Mouse (Mus musculus): Measurements from ENCODE around the gene Gm1673. TPM values are rescaled to one million over a fixed set of nuclear protein-coding genes. Genes with fewer than 3 reads are reported as not detected.

Gm1673 gene
- polyA plus RNA-seq, 1 experiment: 4.3 TPM

DNA sequence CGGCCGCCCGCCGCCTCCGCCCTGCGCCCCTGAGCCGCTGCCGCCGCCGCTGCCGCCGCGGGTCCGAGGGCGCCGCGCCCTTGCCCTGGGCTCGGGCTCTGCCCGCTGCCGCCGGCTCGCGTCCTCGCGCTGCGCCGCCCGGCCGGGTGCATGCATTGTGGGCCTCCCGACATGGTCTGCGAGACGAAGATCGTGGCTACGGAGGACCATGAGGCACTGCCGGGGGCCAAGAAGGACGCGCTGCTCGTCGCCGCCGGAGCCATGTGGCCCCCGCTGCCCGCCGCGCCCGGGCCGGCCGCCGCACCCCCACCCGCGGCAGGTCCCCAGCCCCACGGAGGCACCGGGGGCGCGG is 13.4 kb downstream of the Gm1673 start:
- DNase-seq (ENCODE audit: low read depth, low spot score): no peak
- 2% methylated on average over 54 of the region's 55 CpGs for WGBS

DNA sequence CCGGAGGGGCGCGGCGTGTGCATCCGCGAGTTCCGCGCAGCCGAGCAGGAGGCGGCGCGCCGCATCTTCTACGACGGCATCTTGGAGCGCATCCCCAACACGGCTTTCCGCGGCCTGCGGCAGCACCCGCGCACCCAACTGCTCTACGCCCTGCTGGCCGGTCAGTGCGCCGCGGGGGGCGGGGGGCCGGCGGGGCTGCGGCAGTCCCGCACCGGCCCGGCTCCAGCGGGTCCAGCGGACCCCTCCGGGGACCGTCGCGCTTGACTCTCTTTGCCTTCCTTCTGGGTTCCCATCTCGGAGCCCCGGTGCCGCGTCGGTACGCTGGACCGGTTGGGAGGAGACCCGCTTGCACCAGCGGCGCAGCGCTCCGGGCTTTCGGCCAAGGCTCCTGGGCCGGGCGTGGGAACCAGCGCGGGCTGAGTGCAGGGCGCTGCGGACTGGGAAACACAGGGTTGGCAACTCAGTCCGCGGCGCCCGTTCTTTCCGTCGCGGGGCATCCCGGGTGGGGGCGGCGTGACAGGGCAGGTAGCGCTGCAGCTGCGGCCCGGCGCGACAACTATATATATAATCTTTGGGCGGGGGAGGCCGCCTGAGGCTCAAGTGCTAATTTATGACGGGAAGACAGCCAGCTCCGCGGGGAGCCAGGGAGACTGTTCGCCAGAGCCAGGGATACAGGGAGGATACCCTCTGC is 14.0 kb downstream of the Gm1673 start:
- 2% methylated on average over 80 of the region's 80 CpGs for WGBS

DNA sequence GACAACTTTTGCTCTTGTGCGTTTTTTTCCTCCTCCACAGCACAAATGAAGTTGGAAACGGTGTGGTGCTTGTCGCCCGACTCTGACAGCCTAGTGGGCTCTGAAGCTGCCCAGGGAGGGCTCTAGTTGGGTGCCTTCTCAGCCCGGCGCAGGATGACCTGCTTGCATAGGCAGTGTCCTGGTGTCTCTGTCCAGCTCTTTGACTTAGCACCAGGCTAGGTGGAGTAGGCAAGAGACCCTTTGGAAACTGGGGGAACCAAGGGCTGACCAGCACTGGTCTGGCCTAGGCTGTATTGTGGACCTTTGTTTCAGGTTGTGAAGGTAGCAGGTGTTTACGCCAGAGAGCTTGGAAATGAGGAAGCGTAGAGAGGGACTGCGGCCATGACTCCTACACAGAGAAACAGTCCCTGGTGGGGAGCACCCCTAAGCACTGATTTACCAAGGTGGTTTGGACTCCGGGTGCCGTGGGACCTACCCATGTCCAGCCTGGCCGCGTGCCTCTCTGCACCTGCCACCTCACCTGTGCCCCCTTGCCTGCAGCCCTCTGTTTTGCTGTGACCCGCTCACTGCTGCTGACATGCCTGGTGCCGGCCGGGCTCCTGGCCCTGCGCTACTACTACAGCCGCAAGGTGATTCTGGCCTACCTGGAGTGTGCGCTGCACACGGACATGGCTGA is 14.7 kb downstream of the Gm1673 start:
- DNase-seq (ENCODE audit: low read depth, low spot score): no peak
- WGBS: 74% methylated on average over 20 of the region's 20 CpGs

More for the DNA sequence above, 14.0 kb downstream of the Gm1673 start:
- DNase-seq (ENCODE audit: low read depth, low spot score): no peak

DNA sequence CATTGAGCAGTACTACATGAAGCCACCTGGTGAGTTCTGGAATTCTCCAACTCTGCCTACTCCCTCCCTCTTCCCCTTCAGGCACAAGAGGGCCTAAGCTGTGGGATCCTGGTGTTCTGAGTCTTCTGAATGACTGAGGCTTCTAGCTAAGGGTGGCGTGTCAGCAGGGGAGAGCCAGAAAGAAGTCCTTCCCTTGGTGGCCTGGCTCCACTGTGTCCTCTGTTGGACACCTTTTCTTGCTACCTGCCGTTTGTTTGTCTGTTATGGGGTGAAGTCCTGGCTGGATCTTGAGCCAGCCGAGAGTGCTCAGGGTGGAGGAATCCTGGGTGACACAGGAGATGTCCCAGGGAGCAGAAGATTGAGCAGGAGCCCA is 15.3 kb downstream of the Gm1673 start:
- no peak for DNase-seq (ENCODE audit: low read depth, low spot score)
- 92% methylated on average over 3 of the region's 3 CpGs for WGBS

DNA sequence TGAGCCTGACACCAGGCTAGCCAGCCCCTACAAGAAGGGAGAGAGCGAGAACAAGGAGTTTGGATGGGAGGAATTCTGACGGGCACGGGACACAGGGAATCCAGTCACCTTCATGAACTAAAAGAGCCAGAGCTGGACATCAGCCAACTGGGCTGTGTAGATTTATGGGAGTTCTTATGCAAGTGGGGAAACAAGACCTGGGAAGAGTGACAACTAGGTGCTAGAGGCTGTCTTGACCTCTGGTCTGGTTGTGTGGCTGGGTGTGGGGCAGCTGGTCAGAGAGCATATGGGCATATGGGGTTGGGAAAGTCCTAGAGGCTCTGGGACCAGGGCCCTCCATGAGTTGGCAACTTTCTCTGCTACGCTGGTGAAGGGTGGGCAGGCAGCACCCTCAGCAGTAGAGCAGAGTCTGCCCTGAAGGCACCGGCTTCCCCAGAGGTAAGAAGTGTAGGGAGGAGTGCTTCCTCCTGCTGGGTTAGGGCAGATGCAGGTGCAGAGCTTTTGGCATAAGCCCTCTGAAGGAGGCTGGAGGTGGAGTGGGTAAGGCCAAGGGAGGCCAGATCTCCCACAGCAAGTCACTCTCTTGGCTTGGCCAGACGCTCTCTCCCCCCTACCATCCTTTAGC is 16.3 kb downstream of the Gm1673 start:
- DNase-seq (ENCODE audit: low read depth, low spot score): no peak
- 58% methylated on average over 6 of the region's 6 CpGs for WGBS

DNA sequence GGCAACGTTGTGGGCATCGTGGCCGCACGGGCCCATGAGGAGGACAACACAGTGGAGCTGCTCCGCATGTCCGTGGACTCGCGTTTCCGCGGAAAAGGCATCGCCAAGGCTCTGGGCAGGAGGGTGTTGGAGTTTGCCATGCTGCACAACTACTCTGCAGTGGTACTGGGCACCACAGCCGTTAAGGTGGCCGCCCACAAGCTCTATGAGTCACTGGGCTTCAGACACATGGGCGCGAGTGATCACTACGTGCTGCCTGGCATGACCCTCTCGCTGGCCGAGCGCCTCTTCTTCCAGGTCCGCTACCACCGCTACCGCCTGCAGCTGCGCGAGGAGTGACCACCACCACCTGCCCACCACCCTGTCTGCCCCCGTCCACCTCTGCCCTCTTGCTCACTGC is 17.6 kb downstream of the Gm1673 start:
- no peak for DNase-seq (ENCODE audit: low read depth, low spot score)
- 95% methylated on average over 25 of the region's 25 CpGs for WGBS

DNA sequence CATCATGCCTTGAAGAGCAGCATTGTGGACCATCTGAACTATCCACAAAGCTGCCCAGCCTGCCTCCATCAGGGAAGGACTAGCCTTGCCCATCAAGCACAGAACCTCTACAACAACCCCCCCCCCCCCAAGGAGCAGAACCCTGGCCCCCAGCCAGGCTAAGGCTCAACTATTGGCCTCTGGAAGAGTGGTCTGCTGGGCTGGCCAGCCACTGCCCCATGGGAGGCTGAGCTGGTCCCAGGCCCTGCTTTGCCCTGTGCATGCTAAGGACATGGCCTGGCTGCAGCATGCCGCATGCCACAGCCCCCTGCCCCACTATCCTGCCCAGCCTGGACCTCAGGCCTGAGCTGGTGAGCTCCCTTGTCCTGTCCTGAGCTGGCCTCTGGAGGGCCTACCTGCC is 18.2 kb downstream of the Gm1673 start:
- 88% methylated on average over 1 of the region's 1 CpGs for WGBS
- DNase-seq (ENCODE audit: low read depth, low spot score): no peak

DNA sequence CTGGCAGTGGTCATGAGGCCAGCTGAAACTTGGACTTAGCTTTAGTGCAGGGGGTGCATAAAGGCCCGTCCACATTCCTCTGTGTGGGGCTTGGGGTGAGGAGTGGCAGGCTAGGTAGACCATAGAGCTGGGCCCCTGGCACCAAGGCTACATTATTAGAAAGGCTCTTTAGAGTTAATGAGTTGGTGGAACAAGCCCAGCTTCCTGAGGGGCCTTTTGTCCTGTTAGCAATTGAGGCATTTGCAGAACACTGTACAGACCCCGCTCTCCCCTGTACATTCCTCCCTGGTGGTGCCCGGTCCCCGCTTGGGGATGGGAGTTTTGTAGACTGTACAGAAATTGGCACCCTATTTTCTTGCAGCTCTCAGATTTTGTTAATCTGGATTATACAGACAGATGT is 19.4 kb downstream of the Gm1673 start:
- DNase-seq (ENCODE audit: low read depth, low spot score): no peak
- 89% methylated on average over 4 of the region's 4 CpGs for WGBS

DNA sequence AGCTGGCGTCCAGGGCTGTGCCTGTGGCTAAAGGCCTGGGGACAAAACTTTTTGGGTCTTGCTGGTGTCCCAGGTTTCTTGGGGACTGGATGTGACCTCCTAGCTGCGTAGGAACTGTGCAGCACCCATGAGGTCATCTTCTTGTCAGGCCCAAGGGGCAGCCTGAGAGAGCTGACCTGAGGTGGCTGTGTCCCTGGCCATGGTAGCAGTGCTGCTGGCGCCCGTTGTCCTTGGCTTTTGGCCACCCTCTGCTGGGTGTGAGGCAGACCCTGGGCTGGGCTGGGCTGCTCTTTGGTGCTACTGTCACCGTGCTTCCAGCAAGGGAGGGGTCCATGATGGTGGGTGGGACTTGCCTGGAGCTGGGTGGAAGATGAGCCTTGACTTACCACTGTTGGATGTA is 21.4 kb downstream of the Gm1673 start:
- no peak for DNase-seq (ENCODE audit: low read depth, low spot score)
- 64% methylated on average over 5 of the region's 5 CpGs for WGBS

DNA sequence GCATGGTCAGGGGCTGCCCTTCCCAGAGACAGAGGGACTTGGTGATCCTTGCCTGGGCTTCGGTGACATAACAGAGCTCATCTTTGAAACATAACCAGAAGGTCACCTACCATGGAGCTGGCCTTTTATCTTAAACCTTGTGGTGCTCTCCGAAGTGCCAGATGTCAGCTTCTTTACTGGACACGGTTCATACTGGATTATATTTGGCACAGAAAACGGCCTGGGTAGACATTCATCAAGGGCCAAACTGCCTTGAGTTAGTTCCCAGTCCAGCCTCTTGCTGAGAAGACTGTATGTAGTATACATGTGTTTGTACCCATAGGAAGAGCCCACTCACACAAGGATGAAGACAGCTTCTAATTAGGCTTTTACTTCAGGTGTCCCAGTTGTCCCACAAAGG is 23.6 kb downstream of the Gm1673 start:
- no peak for DNase-seq (ENCODE audit: low read depth, low spot score)
- 80% methylated on average over 4 of the region's 4 CpGs for WGBS

DNA sequence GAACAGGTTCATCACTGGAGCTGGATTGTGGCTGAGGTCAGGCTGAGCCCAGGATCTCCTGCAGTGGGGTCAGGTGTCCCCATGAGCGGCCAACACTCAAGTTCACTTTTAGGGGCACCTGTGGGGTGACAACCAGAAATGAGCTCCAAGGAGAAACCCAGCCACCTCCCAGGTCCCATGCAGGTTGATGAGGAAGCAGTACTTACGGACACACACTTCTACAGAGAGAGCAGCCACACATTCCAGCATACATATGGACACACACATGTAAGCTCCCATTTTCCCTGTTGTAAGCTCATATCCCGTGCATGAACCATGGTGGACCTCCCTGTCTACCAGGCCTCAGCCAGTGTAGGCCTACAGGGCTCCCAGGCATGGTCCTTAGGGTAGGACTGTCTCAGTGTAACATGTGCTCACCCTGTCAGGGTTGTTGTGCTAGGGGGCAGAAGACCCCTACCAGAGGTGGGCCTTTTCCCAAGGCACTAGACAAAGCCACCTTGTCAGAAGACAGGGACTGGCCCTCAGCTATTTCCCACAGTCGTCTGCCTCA is 24.2 kb downstream of the Gm1673 start:
- DNase-seq (ENCODE audit: low read depth, low spot score): no peak
- 80% methylated on average over 4 of the region's 4 CpGs for WGBS

DNA sequence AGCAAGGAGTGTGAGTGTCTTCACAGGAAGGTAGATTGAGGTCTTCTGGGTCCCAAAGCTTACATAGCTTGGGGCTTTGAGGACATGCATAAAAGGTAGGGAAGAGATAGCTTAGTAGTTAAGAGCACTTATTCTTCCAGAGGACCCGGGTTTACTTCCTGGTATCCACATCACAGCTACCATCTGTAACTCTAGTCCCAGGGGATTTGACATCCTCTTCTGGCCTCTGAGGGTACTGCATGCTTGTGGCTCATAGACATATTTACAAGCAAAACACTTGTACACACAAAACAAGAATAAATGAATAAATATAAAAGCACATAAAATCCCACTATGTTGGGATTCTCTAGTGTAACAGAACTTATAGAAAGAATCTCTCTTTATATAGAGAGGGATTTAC is 31.4 kb downstream of the Gm1673 start:
- DNase-seq (ENCODE audit: low read depth, low spot score): no peak
- 51% methylated on average over 1 of the region's 1 CpGs for WGBS

DNA sequence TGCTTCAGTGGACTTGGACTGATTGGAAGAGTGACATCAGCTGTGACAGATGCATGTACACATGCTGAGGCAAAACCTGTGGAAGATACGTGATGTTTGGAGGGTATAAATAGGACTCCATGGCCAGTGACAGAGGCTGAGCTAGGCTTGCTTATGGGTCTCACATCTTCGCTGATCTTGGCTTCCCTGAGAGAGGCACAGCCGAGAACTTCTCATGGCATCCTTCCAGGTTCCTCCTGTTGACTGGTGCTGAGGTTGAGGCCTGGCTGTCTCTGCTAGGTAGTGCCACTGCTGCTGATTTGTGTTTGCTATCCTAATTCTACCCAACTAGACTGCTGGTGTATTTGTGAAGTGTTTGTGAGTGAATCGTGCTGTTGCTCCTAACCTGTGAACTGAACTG is 35.7 kb downstream of the Gm1673 start:
- 72% methylated on average over 4 of the region's 4 CpGs for WGBS

DNA sequence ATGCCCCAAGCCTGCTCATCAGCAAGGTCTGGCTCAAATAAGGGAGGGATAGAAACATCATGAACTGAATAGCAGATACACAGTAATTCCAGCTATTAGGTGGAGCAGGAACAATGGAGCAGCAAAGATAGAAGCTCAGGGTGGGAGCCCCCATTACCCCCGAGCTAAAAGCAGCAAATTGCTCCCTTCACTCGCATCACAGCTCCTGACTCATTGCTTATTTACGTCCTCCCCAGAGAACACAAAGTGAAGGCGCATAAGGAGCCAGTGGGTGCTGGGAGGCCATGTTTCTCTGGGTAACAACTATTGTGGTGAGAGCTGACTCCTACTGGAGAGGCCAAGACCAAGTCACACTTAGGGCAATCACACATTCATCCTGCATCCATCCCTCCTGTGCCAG is 46.9 kb downstream of the Gm1673 start:
- no peak for DNase-seq (ENCODE audit: low read depth, low spot score)
- WGBS: 55% methylated on average over 4 of the region's 4 CpGs

More for the DNA sequence above, 35.7 kb downstream of the Gm1673 start:
- DNase-seq (ENCODE audit: low read depth, low spot score): no peak

DNA sequence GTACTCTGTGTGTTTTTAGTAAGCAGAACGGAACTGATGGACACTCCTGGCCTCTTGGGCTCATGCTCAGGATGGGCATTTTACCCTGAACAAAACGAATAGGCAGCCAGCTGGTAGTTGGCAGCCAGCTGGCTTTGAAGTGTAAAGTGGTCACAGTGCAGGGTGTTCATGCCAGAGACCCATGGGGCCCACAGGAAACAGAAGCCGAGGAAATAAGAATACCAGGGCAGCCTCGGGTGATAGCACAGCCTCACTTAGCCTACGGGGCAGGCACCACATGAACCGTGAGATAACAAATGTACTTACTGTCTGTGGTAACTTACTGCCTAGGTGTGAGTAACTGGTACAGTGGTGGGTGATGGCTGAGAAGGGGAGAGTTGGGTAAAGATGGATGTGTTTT is 47.8 kb downstream of the Gm1673 start:
- no peak for DNase-seq (ENCODE audit: low read depth, low spot score)
- WGBS: 70% methylated on average over 6 of the region's 6 CpGs

DNA sequence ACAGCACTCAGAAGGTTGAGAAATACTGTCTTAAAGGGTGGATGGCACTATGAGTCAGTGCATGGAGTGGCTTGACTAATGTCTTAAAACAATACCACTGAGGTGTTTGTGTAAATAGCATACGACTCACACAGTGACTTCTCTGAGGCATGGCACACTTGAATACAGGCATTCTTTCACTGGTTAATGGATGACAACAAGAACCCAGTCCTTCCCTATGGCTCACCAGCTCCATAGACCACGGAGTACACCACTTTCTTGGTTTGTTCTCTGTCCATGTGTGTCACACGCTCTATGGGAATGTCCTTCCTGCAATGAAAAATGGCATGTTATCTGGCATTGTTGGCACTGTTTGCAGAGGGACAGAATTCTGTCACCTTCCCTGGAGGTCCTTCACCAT is 49.3 kb downstream of the Gm1673 start:
- WGBS: 36% methylated on average over 3 of the region's 3 CpGs
- DNase-seq (ENCODE audit: low read depth, low spot score): no peak

Other genes with a start within 250 kb of the Gm1673 start
- gene Letm1, start 200.6 kb upstream of the Gm1673 start, polyA plus RNA-seq (2012; rRNA removed): 62.5 and 92.7 TPM in 2 replicates
- 10.0 and 10.4 TPM in 2 replicates for gene Nsd2, start 162.7 kb upstream of the Gm1673 start, polyA plus RNA-seq (2012; rRNA removed)
- gene Nelfa, start 47.0 kb upstream of the Gm1673 start, polyA plus RNA-seq (2012; rRNA removed): 28.5 and 32.8 TPM in 2 replicates
- 0.47 and 0.61 TPM in 2 replicates for gene Nat8l, start 12.6 kb downstream of the Gm1673 start, polyA plus RNA-seq (2012; rRNA removed)
- gene Poln, start 186.0 kb downstream of the Gm1673 start, polyA plus RNA-seq (2012; rRNA removed): 0.05 and 0.48 TPM in 2 replicates
- 0.77 and 0.97 TPM in 2 replicates for gene Haus3, start 186.1 kb downstream of the Gm1673 start, polyA plus RNA-seq (2012; rRNA removed)
- gene Mxd4, start 204.3 kb downstream of the Gm1673 start, polyA plus RNA-seq (2012; rRNA removed): 48.9 and 65.6 TPM in 2 replicates

Data from large intestine, adult 2 months (tissue).